Mouse (Mus musculus) midbrain, postnatal 0 days (tissue): Measurements from ENCODE around the gene Gm17018. TPM values are rescaled to one million over a fixed set of nuclear protein-coding genes. Genes with fewer than 3 reads are reported as not detected.
A peak's percentile ranks its signal among the peaks of the same experiment; 100 is the strongest.

Source experiments
- ATAC-seq: fragments of 200-750 bp; cut with Nextera tagmentation; 2 replicates; pipeline ENCODE4 v1.8.0; 2017; ENCODE audit warnings: moderate number of reproducible peaks, mild to moderate bottlenecking, moderate TSS enrichment, moderate library complexity; ENCODE audit not compliant: low FRiP score
- DNase-seq: peaks from one replicate; pipeline ENCODE4 v3.0.0-alpha.2; 2015; ENCODE audit warnings: low spot score
- H3K27ac ChIP-seq: fragments of 300-500 bp; sonication (generic); 2 replicates; pipeline ENCODE4 v1.5.1; 2014; ENCODE audit warnings: low read depth, mild to moderate bottlenecking, low read length, mixed read lengths
- H3K27me3 ChIP-seq: fragments of 300-500 bp; sonication (generic); 2 replicates; pipeline ENCODE4 v1.6.1; 2014; ENCODE audit warnings: low read length, control low read depth, mixed read lengths; ENCODE audit not compliant: insufficient read depth
- H3K36me3 ChIP-seq: fragments of 300-500 bp; sonication (generic); 2 replicates; pipeline ENCODE4 v1.6.1; 2014; ENCODE audit warnings: low read length, control low read depth, mixed read lengths; ENCODE audit not compliant: insufficient read depth
- H3K4me1 ChIP-seq: fragments of 300-500 bp; sonication (generic); 2 replicates; pipeline ENCODE4 v1.6.1; 2014; ENCODE audit warnings: mild to moderate bottlenecking, control low read depth, antibody characterized with exemption, low read length, mixed read lengths; ENCODE audit not compliant: insufficient read depth
- H3K4me2 ChIP-seq: fragments of 300-500 bp; sonication (generic); 2 replicates; pipeline ENCODE4 v1.6.1; 2014; ENCODE audit warnings: low read depth, mild to moderate bottlenecking, low read length, mixed read lengths; ENCODE audit not compliant: poor library complexity, severe bottlenecking
- H3K4me3 ChIP-seq: fragments of 300-500 bp; sonication (generic); 2 replicates; pipeline ENCODE4 v1.5.1; 2014; ENCODE audit warnings: low read depth, mild to moderate bottlenecking, low read length, moderate library complexity
- H3K9ac ChIP-seq: fragments of 300-500 bp; sonication (generic); replicated peaks from 2 replicates; pipeline ENCODE4 v1.6.1; 2014; ENCODE audit warnings: mild to moderate bottlenecking, low read length, moderate library complexity, mixed read lengths; ENCODE audit not compliant: poor library complexity, severe bottlenecking
- H3K9me3 ChIP-seq: fragments of 300-500 bp; sonication (generic); 2 replicates; pipeline ENCODE4 v1.6.1; 2016; ENCODE audit warnings: low read length, control low read depth
- CTCF ChIP-seq: IDR thresholded peaks from 2 replicates; pipeline ENCODE4 v1.5.1; 2016; ENCODE audit warnings: antibody characterized with exemption, mild to moderate bottlenecking
- WGBS: fragments of 180-500 bp; shearing (Covaris S2); extraction: QIAGEN DNeasy Blood & Tissue Kit; methylation state at CpG from one replicate; pipeline ENCODE4 v1.1.7; 2014; 5-methylcytosine and 5-hydroxymethylcytosine counted together
- polyA plus RNA-seq: library from polyadenylated mRNA; unstranded; fragments of >200 nt; fragmentation: Nextera tagmentation; extraction: Ambion mirVana; gene quantifications from 2 replicates; pipeline ENCODE4 v1.2.1, GENCODE M21; 2015
- total RNA-seq: library from RNA; depleted of rRNA; stranded (reverse); fragments of >200 nt; gene quantifications from 2 replicates; pipeline ENCODE4 v1.2.3, GENCODE M21; 2014

Gene Gm17018
- total and polyA plus RNA-seq, 2 experiments from 2014 or later, result 15.7 to 84.4 TPM

DNA sequence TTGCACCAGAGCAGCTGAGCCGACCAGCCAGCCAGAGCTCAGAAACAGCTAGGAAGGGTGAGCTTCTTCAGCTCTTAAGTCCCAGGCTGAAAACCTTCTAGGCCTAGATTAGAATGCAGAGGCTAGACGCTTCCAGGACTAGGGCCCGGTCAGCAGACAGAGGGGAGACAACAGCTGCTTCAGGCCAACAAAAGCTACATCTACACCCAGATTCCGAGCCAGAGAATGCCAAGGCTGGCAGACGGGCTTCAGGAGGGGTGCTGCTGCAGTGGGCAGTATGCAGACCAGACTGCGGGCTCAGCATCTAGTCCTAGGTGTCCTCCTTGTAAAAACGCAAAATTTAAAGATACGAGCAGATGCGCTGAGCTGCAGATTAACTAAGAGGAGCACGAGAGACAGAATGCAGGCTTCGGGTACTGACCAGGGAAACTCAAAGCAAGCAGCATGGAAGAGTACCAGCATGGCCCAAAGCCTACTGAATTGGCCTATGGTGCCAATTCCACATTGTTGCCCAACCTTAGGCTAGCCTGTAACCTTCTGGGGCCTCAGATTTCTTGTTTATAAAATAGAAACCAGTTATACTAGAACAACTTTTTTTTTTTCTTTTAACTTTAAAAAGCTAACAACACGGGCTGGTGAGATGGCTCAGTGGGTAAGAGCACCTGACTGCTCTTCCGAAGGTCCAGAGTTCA lies 48.4 kb downstream of the Gm17018 start:
- no peak for ATAC-seq
- H3K9me3 ChIP-seq, result no peaks in the 10 kb centered on the region
- H3K4me3 ChIP-seq, result no peak overlapping the region
- no peaks in the 10 kb centered on the region for H3K27me3 ChIP-seq
- no peak for TF ChIP-seq CTCF
- H3K4me1 ChIP-seq, result no peaks in the 10 kb centered on the region
- H3K27ac ChIP-seq, result no peak overlapping the region
- WGBS, result 79% methylated on average over 13 of the region's 13 CpGs
- DNase-seq, result peak; percentile 6
- H3K9ac ChIP-seq, result no peak overlapping the region
- H3K36me3 ChIP-seq, result peaks cover 3% of the 10 kb centered on the region
- H3K4me2 ChIP-seq, result no peak overlapping the region

DNA sequence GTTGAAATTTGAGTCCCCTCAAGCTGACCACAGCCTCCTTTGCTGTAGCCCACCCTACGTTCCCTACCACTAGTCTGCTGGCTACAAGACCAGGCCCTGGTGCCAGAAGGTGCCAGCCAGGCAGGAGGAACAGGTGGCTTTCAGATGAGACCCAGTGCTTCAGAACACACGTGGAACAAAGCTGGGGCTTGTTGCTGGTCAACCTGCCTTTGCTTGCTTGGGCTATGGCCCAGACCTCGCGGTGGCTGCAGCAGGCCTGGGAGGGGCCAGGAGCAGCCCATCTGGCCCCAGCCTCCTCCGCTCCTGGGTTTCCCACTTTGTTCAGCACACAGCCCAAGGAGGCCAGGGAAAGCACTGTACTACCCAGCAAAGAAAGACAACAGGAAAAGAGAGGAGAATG lies 50.4 kb downstream of the Gm17018 start:
- Histone ChIP-seq H3K9ac (no peak overlapping the region), H3K4me1 (peaks cover 7% of the 10 kb centered on the region), H3K4me3 (no peak overlapping the region), H3K36me3 (peaks cover 3% of the 10 kb centered on the region), H3K27ac (no peak overlapping the region), H3K9me3 (no peaks in the 10 kb centered on the region), H3K4me2 (no peak overlapping the region), H3K27me3 (no peaks in the 10 kb centered on the region)
- WGBS, result 84% methylated on average over 5 of the region's 5 CpGs
- TF ChIP-seq CTCF, result no peak
- ATAC-seq, result no peak
- DNase-seq, result peak; percentile 33

DNA sequence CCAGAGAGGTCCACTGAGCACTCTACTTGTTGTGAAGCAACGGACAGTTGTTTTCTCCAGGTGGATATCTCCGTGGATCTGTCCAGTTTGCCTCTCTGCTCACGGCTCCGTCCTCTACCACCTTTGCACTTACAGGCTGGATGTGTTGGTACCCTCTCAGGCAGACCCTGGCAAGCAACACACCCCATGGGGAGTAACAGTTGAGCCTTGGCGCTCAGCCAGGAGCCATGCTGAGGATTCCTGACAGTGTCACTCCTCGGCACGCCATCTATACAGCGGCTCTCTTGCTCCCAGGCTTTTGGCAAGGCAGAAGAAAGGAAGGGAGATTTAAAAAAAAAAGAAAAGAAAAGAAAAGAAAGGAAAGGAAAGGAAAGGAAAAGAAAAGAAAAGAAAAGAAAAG lies 54.0 kb downstream of the Gm17018 start:
- H3K4me2 ChIP-seq, result no peak overlapping the region
- no peak overlapping the region for H3K4me3 ChIP-seq
- H3K27ac ChIP-seq, result no peak overlapping the region
- WGBS, result 62% methylated on average over 8 of the region's 8 CpGs
- no peaks in the 10 kb centered on the region for H3K27me3 ChIP-seq
- H3K9me3 ChIP-seq, result no peaks in the 10 kb centered on the region
- no peak overlapping the region for H3K9ac ChIP-seq
- 0 out of 2 replicates have a peak, but pooled peaks cover 3% of the 10 kb centered on the region for H3K36me3 ChIP-seq
- no peak for TF ChIP-seq CTCF
- DNase-seq, result peak; percentile 43
- H3K4me1 ChIP-seq, result peaks cover 7% of the 10 kb centered on the region
- ATAC-seq, result no peak

DNA sequence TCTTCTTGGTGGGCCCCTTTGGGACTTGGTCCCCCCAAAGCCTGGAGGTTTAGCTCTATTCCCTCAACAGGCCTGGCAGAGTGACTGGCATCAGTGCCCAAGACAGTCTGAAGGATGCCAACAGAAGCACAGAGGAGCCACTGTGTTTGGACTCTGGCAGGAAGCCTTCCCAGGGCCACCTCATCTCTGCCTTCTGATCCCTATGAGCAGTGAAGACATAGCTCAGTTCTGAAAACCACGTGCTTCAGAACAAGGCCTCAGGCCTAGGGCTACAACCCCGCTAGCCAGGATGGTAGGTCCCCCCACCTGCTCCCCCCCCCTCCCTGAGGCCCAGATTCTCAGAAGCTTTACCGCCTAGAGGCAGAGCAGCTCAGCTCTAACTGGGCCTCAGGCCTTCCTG lies 54.5 kb downstream of the Gm17018 start:
- DNase-seq, result peak; percentile 72
- Histone ChIP-seq H3K27ac (peak overlapping the region; percentile 47; the same call in 1 of the 2 replicates), H3K4me3 (no peak overlapping the region), H3K36me3 (0 out of 2 replicates have a peak, but pooled peaks cover 3% of the 10 kb centered on the region), H3K27me3 (no peaks in the 10 kb centered on the region), H3K9ac (peak overlapping the region; percentile 13; the same call in 1 of the 2 replicates), H3K9me3 (no peaks in the 10 kb centered on the region), H3K4me1 (peaks cover 7% of the 10 kb centered on the region), H3K4me2 (no peak overlapping the region)
- 43% methylated on average over 3 of the region's 3 CpGs for WGBS
- TF ChIP-seq CTCF, result no peak
- peak; percentile 65; the same call in 1 of the 2 replicates for ATAC-seq

DNA sequence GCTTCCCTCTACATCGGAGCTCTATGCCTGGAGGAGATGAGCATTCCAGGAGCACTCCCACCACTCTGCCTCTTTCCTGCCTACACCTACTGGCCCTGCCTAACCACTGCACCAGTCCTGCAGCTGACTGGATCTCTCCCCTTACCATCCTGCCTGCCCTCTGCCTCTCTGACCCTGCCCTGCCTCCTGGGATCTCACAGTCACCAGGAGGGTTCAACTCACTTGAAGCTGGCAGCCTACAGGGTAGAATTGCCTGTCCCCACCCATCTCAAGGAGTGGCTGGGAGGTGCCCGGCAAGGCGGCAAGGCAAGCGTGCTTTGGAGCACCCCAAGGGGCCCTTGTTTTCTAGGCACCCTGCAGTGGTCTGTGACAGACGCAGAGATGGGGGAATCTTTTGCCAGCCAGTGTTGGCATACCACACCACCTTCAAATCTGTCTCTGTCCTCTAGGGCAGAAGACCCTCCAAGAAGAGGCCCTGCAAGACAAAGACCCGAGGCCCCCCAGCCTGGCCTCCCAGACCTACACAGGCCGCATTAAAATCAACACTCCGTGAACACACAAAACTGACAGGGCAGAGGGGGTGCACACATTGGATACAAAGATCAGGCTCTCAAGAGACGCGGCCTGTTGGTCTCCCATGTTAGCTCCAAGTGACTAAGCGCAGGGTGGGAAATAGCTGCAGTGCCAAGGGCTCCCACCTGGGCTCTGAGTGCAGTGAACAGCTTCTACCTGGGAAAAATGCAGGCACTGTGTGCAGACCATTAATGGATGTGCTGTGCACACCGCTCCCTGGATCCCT lies 55.2 kb downstream of the Gm17018 start:
- DNase-seq (peak; percentile 7), ATAC-seq (no peak)
- H3K9me3 ChIP-seq, result no peaks in the 10 kb centered on the region
- peak overlapping the region; percentile 13; the same call in 1 of the 2 replicates for H3K9ac ChIP-seq
- H3K4me1 ChIP-seq, result peaks cover 7% of the 10 kb centered on the region
- TF ChIP-seq CTCF, result no peak
- 40% methylated on average over 12 of the region's 12 CpGs for WGBS
- peak overlapping the region; percentile 47 for H3K27ac ChIP-seq
- no peak overlapping the region for H3K4me2 ChIP-seq
- no peak overlapping the region for H3K4me3 ChIP-seq
- 0 out of 2 replicates have a peak, but pooled peaks cover 3% of the 10 kb centered on the region for H3K36me3 ChIP-seq
- no peaks in the 10 kb centered on the region for H3K27me3 ChIP-seq

DNA sequence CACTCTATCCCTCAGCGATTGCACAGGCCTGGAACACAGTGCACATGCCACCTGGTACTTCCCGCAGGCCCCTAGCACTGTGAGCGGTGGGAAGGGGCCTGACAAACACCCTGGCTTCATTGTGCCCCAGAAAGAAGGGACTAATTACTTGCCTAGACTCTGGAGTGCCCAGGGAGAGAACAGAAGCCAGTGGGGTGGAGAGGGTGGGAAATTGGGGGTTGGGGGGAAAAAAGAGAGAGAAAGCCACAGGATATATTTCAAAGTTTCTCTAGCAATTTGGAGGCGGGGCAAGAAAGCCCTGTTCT lies 55.8 kb downstream of the Gm17018 start:
- WGBS, result 33% methylated on average over 4 of the region's 4 CpGs
- no peak for DNase-seq
- ATAC-seq, result no peak
- H3K9ac ChIP-seq, result no peak overlapping the region
- H3K27ac ChIP-seq, result no peak overlapping the region
- H3K9me3 ChIP-seq, result no peaks in the 10 kb centered on the region
- no peak overlapping the region for H3K4me2 ChIP-seq
- no peak overlapping the region for H3K4me3 ChIP-seq
- H3K27me3 ChIP-seq, result no peaks in the 10 kb centered on the region
- peaks cover 7% of the 10 kb centered on the region for H3K4me1 ChIP-seq
- no peak for TF ChIP-seq CTCF
- H3K36me3 ChIP-seq, result 0 out of 2 replicates have a peak, but pooled peaks cover 2% of the 10 kb centered on the region
